14 mouse cellular contexts compared by ENCODE assay signal in the genomic region with DNA sequence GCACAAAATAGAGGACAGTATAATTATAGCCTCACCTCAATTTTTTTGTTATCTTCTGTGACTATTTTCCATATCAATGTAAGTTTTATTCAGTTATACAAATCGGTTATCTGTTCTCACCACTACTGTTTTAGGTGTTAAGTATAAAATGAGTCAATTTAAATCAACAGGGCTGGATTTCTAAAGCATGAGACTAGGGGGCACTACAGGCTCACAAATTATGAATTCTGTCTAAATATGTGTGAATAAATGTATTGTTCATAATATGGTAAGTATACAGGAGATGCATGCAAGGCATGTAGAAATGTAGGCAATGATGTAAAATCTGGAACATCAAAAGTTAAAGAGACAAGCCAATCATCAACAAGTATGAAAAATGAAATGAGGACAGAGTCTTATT. TPM values are rescaled to one million over a fixed set of nuclear protein-coding genes. Genes with fewer than 3 reads are reported as not detected.
DNase-seq lines count a peak whose midpoint lies in the region; ATAC-seq and TF ChIP-seq lines count a peak whose summit lies in the region.
"Had no signal": no experiment of that assay in that cellular context is flagged by ENCODE, and none has a peak within 500 bp of the region (broad histone marks: within the 10 kb centered on the region; RNA-seq: fewer than 3 reads in every experiment).

No protein-coding gene starts in this region.

- no peak overlapping the region for H3K4me3 ChIP-seq in kidney, postnatal 0 days (replicated peaks; ENCODE audit: low read depth, low read length)
- no peak overlapping the region for H3K4me3 ChIP-seq in kidney, embryonic 15.5 days (replicated peaks)

- H3K36me3 ChIP-seq in kidney, postnatal 0 days (ENCODE audit: insufficient read depth, low read length): no peaks in the 10 kb centered on the region
- H3K36me3 ChIP-seq in kidney, embryonic 15.5 days: no peaks in the 10 kb centered on the region

- H3K9ac ChIP-seq in kidney, postnatal 0 days (ENCODE audit: low read depth, low read length): no peak overlapping the region
- no peak overlapping the region for H3K9ac ChIP-seq in kidney, embryonic 15.5 days

- no peaks in the 10 kb centered on the region for H3K27me3 ChIP-seq in kidney, postnatal 0 days (ENCODE audit: insufficient read depth, low read length)
- no peaks in the 10 kb centered on the region for H3K27me3 ChIP-seq in kidney, embryonic 15.5 days

- ATAC-seq in kidney, postnatal 0 days (replicated peaks; ENCODE audit: low FRiP score, low read depth): no peak
- no peak for ATAC-seq in kidney, embryonic 15.5 days (replicated peaks; ENCODE audit: low FRiP score)
- ATAC-seq: intestine, embryonic 16.5 days had no signal

- peak; percentile 9 to 20 for DNase-seq in cerebellum, postnatal 14 days
- no peak for DNase-seq in cerebellum, adult 11-12 months
- DNase-seq in kidney, postnatal 0 days (ENCODE audit: low spot score): peak; percentile 8
- DNase-seq in thymus, postnatal 0 days (ENCODE audit: low spot score): peak; percentile 18
- DNase-seq in thymus, postnatal 4 days: no peak
- DNase-seq in urinary bladder, adult 18-20 months (ENCODE audit: low spot score in 2 of 2): no peak
- DNase-seq in gastrocnemius, adult 8-10 months (ENCODE audit: low spot score in 2 of 2): no peak
- DNase-seq: adrenal gland, postnatal 25 days; gastrocnemius, postnatal 10 days had no signal

- no peaks in the 10 kb centered on the region for H3K9me3 ChIP-seq in kidney, postnatal 0 days (replicated peaks; ENCODE audit: low read length)
- H3K9me3 ChIP-seq in kidney, embryonic 15.5 days (replicated peaks): no peaks in the 10 kb centered on the region

- peak; percentile 48 for TF ChIP-seq CTCF in kidney, postnatal 0 days (IDR thresholded peaks at IDR 0.05; ENCODE audit: low read depth)

- H3K4me1 ChIP-seq in kidney, postnatal 0 days (replicated peaks; ENCODE audit: insufficient read depth, low read length): no peaks in the 10 kb centered on the region
- no peaks in the 10 kb centered on the region for H3K4me1 ChIP-seq in kidney, embryonic 15.5 days

- no peak overlapping the region for H3K4me2 ChIP-seq in kidney, postnatal 0 days (ENCODE audit: low read length)
- H3K4me2 ChIP-seq in kidney, embryonic 15.5 days: no peak overlapping the region
- H3K4me2 ChIP-seq: liver, embryonic 11.5 days had no signal

- 84% methylated on average over 1 of the region's 1 CpGs for WGBS in kidney, postnatal 0 days
- 84% methylated on average over 1 of the region's 1 CpGs for WGBS in kidney, embryonic 15.5 days

- no peak overlapping the region for H3K27ac ChIP-seq in kidney, postnatal 0 days
- H3K27ac ChIP-seq in kidney, embryonic 15.5 days: no peak overlapping the region

RNA-seq across cellular contexts. Expression of gene Vmn1r20, which starts 2.5 kb away (rescaled TPM):
- polyA plus RNA-seq in kidney, postnatal 0 days (2015; fragmentation: Nextera tagmentation; extraction: Ambion mirVana): not detected in 2 replicates
- not detected in 2 replicates for polyA plus RNA-seq in kidney, embryonic 15.5 days (2015; fragmentation: Nextera tagmentation; extraction: Ambion mirVana)
- not detected in 2 replicates for polyA plus RNA-seq in thymus, postnatal 0 days (2015; fragmentation: Nextera tagmentation; extraction: Ambion mirVana)
- not detected for total RNA-seq in gastrocnemius, adult 8-10 months (2022)
- total RNA-seq: adrenal gland, postnatal 25 days; gastrocnemius, postnatal 10 days had no signal
- polyA plus RNA-seq: embryonic facial prominence, embryonic 11.5 days; intestine, embryonic 16.5 days; liver, embryonic 11.5 days; small intestine, adult 2 months had no signal

RNA-seq across cellular contexts. Expression of gene Vmn1r19, which starts 27.6 kb away (rescaled TPM):
- polyA plus RNA-seq in kidney, postnatal 0 days (2015; fragmentation: Nextera tagmentation; extraction: Ambion mirVana): not detected in 2 replicates
- polyA plus RNA-seq in kidney, embryonic 15.5 days (2015; fragmentation: Nextera tagmentation; extraction: Ambion mirVana): not detected in 2 replicates
- not detected in 2 replicates for polyA plus RNA-seq in thymus, postnatal 0 days (2015; fragmentation: Nextera tagmentation; extraction: Ambion mirVana)
- not detected for total RNA-seq in gastrocnemius, adult 8-10 months (2022)
- total RNA-seq: adrenal gland, postnatal 25 days; gastrocnemius, postnatal 10 days had no signal
- polyA plus RNA-seq: embryonic facial prominence, embryonic 11.5 days; intestine, embryonic 16.5 days; liver, embryonic 11.5 days; small intestine, adult 2 months had no signal

RNA-seq across cellular contexts. Expression of gene Vmn1r18, which starts 35.6 kb away (rescaled TPM):
- not detected in 2 replicates for polyA plus RNA-seq in kidney, postnatal 0 days (2015; fragmentation: Nextera tagmentation; extraction: Ambion mirVana)
- polyA plus RNA-seq in kidney, embryonic 15.5 days (2015; fragmentation: Nextera tagmentation; extraction: Ambion mirVana): not detected in 2 replicates
- not detected in 2 replicates for polyA plus RNA-seq in thymus, postnatal 0 days (2015; fragmentation: Nextera tagmentation; extraction: Ambion mirVana)
- total RNA-seq in gastrocnemius, adult 8-10 months (2022): not detected
- total RNA-seq: adrenal gland, postnatal 25 days; gastrocnemius, postnatal 10 days had no signal
- polyA plus RNA-seq: embryonic facial prominence, embryonic 11.5 days; intestine, embryonic 16.5 days; liver, embryonic 11.5 days; small intestine, adult 2 months had no signal

Comparison
In these comparisons a context has a peak if more than half of its experiments do, and no peak if none do; other contexts are left out.
1. DNase-seq: peak in cerebellum, postnatal 14 days (2 of 2), kidney, postnatal 0 days (single experiment) and thymus, postnatal 0 days (single experiment); none in cerebellum, adult 11-12 months (single experiment), thymus, postnatal 4 days (single experiment), urinary bladder, adult 18-20 months (0 of 2) and gastrocnemius, adult 8-10 months (0 of 2).